Mouse (Mus musculus) CH12.LX (cell line): ENCODE measurements around the gene Itk. TPM values are rescaled to one million over a fixed set of nuclear protein-coding genes. Genes with fewer than 3 reads are reported as not detected.
A peak's percentile ranks its signal among the peaks of the same experiment; 100 is the strongest.

Experiments used
- DNase-seq: peaks from one replicate; pipeline ENCODE4 v3.0.0-alpha.2; 2013; ENCODE audit errors: extremely low read depth
- H3K27ac ChIP-seq: 2 replicates; pipeline ENCODE4 v1.5.1; 2012; ENCODE audit warnings: low read depth, mild to moderate bottlenecking, control low read depth, moderate library complexity; ENCODE audit not compliant: insufficient read depth
- H3K27me3 ChIP-seq: replicated peaks from 2 replicates; pipeline ENCODE3; 2012; ENCODE audit warnings: inconsistent platforms
- H3K36me3 ChIP-seq, 2 experiments: replicated peaks in 1 of 2; 2 replicates each; pipeline versions ENCODE3 to v1.6.1; 2012; ENCODE audit warnings: inconsistent platforms in 1 of 2, low read length in 1 of 2, mild to moderate bottlenecking in 1 of 2, mixed read lengths in 1 of 2, moderate library complexity in 1 of 2; ENCODE audit not compliant: control insufficient read depth in 1 of 2, insufficient read depth in 1 of 2
- H3K4me1 ChIP-seq, 2 experiments: 2 replicates each; pipeline ENCODE4 v1.6.1; 2012; ENCODE audit warnings: inconsistent platforms in 1 of 2, moderate library complexity in 1 of 2; ENCODE audit not compliant: insufficient read depth in 2 of 2, control insufficient read depth in 1 of 2
- H3K4me2 ChIP-seq: 2 replicates; pipeline ENCODE4 v1.6.1; 2012; ENCODE audit warnings: low read depth, mild to moderate bottlenecking, control low read depth; ENCODE audit not compliant: poor library complexity, insufficient read depth, severe bottlenecking
- H3K4me3 ChIP-seq, 3 experiments: fragments of 150-350 bp in 1 of 3; sonication (generic) in 1 of 3; replicated peaks in 1 of 3; 2 replicates each; pipeline versions ENCODE3 to v1.5.1; 2011 to 2012; ENCODE audit warnings: low read depth in 2 of 3, low read length in 2 of 3, mild to moderate bottlenecking in 2 of 3, moderate library complexity in 2 of 3, control low read depth in 1 of 3, improper control_type of control experiment in 1 of 3, inconsistent platforms in 1 of 3, mixed read lengths in 1 of 3; ENCODE audit not compliant: poor library complexity in 1 of 3
- H3K79me2 ChIP-seq: replicated peaks from 2 replicates; pipeline ENCODE4 v1.6.1; 2012; ENCODE audit warnings: mild to moderate bottlenecking, moderate library complexity; ENCODE audit not compliant: control insufficient read depth, poor library complexity, insufficient read depth, severe bottlenecking; ENCODE audit errors: extremely low read depth
- H3K9ac ChIP-seq: 2 replicates; pipeline ENCODE4 v1.6.1; 2012; ENCODE audit warnings: low read depth, mild to moderate bottlenecking, control low read depth, moderate library complexity; ENCODE audit not compliant: insufficient read depth
- H3K9me3 ChIP-seq: replicated peaks from 2 replicates; pipeline ENCODE3; 2012; ENCODE audit warnings: low read length, inconsistent platforms, mixed read lengths
- BHLHE40 ChIP-seq: IDR thresholded peaks from 2 replicates; pipeline ENCODE4 v1.6.1; 2011; ENCODE audit warnings: mild to moderate bottlenecking, low read depth, low read length, improper control_type of control experiment
- CHD2 ChIP-seq: IDR thresholded peaks from 2 replicates; pipeline ENCODE4 v1.6.1; 2011; ENCODE audit warnings: low read length, improper control_type of control experiment
- EP300 ChIP-seq: IDR thresholded peaks from 2 replicates; pipeline ENCODE4 v1.6.1; 2011; ENCODE audit warnings: low read length, improper control_type of control experiment
- ETS1 ChIP-seq: conservative IDR thresholded peaks from 2 replicates; pipeline ENCODE4 v1.6.1; 2012; ENCODE audit warnings: low read depth, mild to moderate bottlenecking, inconsistent platforms, low read length, improper control_type of control experiment, moderate library complexity
- GABPA ChIP-seq: IDR thresholded peaks from 2 replicates; pipeline ENCODE4 v1.6.1; 2012; ENCODE audit warnings: low read depth, low read length, improper control_type of control experiment, inconsistent platforms; ENCODE audit not compliant: insufficient replicate concordance
- HCFC1 ChIP-seq: IDR thresholded peaks from 2 replicates; pipeline ENCODE4 v1.6.1; 2012; ENCODE audit warnings: low read depth, mild to moderate bottlenecking, inconsistent platforms, low read length, improper control_type of control experiment
- IRF4 ChIP-seq: IDR thresholded peaks from 2 replicates; pipeline ENCODE4 v1.6.1; 2014; ENCODE audit warnings: low read depth, mild to moderate bottlenecking, inconsistent platforms, low read length, improper control_type of control experiment
- JUN ChIP-seq: IDR thresholded peaks from 2 replicates; pipeline ENCODE4 v1.6.1; 2011; ENCODE audit warnings: low read depth, mild to moderate bottlenecking, low read length, improper control_type of control experiment, moderate library complexity; ENCODE audit not compliant: insufficient read depth
- KAT2A ChIP-seq: IDR thresholded peaks from 2 replicates; pipeline ENCODE4 v1.6.1; 2012; ENCODE audit warnings: low read length, improper control_type of control experiment, inconsistent platforms; ENCODE audit not compliant: insufficient replicate concordance
- MAFK ChIP-seq: IDR thresholded peaks from 2 replicates; pipeline ENCODE4 v1.6.1; 2011; ENCODE audit warnings: low read length, improper control_type of control experiment; ENCODE audit not compliant: insufficient replicate concordance
- MAX ChIP-seq: IDR thresholded peaks from 2 replicates; pipeline ENCODE4 v1.6.1; 2011; ENCODE audit warnings: low read length, improper control_type of control experiment
- MAZ ChIP-seq: IDR thresholded peaks from 2 replicates; pipeline ENCODE4 v1.6.1; 2012; ENCODE audit warnings: low read depth, mild to moderate bottlenecking, inconsistent platforms, low read length, improper control_type of control experiment, moderate library complexity
- MEF2A ChIP-seq: IDR thresholded peaks from 2 replicates; pipeline ENCODE4 v1.6.1; 2014; ENCODE audit warnings: low read depth, mild to moderate bottlenecking, inconsistent platforms, low read length, improper control_type of control experiment, borderline replicate concordance
- MXI1 ChIP-seq: IDR thresholded peaks from 2 replicates; pipeline ENCODE4 v1.6.1; 2011; ENCODE audit warnings: mild to moderate bottlenecking, low read depth, low read length, improper control_type of control experiment
- MYC ChIP-seq: IDR thresholded peaks from 2 replicates; pipeline ENCODE4 v1.6.1; 2011; ENCODE audit warnings: low read depth, mild to moderate bottlenecking, improper control_type of control experiment, low read length
- NELFE ChIP-seq: IDR thresholded peaks from 2 replicates; pipeline ENCODE4 v1.6.1; 2011; ENCODE audit warnings: low read depth, low read length, improper control_type of control experiment
- NRF1 ChIP-seq: IDR thresholded peaks from 2 replicates; pipeline ENCODE4 v1.6.1; 2014; ENCODE audit warnings: low read depth, mild to moderate bottlenecking, inconsistent platforms, low read length, improper control_type of control experiment, moderate library complexity
- POLR2A ChIP-seq: IDR thresholded peaks from 2 replicates; pipeline ENCODE4 v1.6.1; 2011; ENCODE audit warnings: low read depth, mild to moderate bottlenecking, improper control_type of control experiment, low read length
- POLR2AphosphoS2 ChIP-seq: IDR thresholded peaks from 2 replicates; pipeline ENCODE4 v1.6.1; 2011; ENCODE audit warnings: low read depth, low read length, improper control_type of control experiment
- RAD21 ChIP-seq: IDR thresholded peaks from 2 replicates; pipeline ENCODE4 v1.6.1; 2011; ENCODE audit warnings: low read depth, mild to moderate bottlenecking, low read length, improper control_type of control experiment, moderate library complexity
- RCOR1 ChIP-seq: conservative IDR thresholded peaks from 2 replicates; pipeline ENCODE4 v1.6.1; 2012; ENCODE audit warnings: low read depth, mild to moderate bottlenecking, inconsistent platforms, low read length, improper control_type of control experiment
- SIN3A ChIP-seq: IDR thresholded peaks from 2 replicates; pipeline ENCODE4 v1.6.1; 2012; ENCODE audit warnings: low read length, improper control_type of control experiment, inconsistent platforms
- SMC3 ChIP-seq: IDR thresholded peaks from 2 replicates; pipeline ENCODE4 v1.6.1; 2011; ENCODE audit warnings: low read depth, low read length, improper control_type of control experiment
- TBP ChIP-seq: conservative IDR thresholded peaks from 2 replicates; pipeline ENCODE4 v1.6.1; 2011; ENCODE audit warnings: low read depth, low read length, improper control_type of control experiment
- TCF12 ChIP-seq: IDR thresholded peaks from 2 replicates; pipeline ENCODE4 v1.6.1; 2014; ENCODE audit warnings: low read depth, mild to moderate bottlenecking, inconsistent platforms, low read length, improper control_type of control experiment
- USF1 ChIP-seq: IDR thresholded peaks from 2 replicates; pipeline ENCODE4 v1.6.1; 2014; ENCODE audit warnings: low read depth, mild to moderate bottlenecking, inconsistent platforms, low read length, improper control_type of control experiment
- USF2 ChIP-seq: conservative IDR thresholded peaks from 2 replicates; pipeline ENCODE4 v1.6.1; 2011; ENCODE audit warnings: low read depth, low read length, improper control_type of control experiment
- ZKSCAN1 ChIP-seq: IDR thresholded peaks from 2 replicates; pipeline ENCODE4 v1.6.1; 2012; ENCODE audit warnings: low read depth, inconsistent platforms, low read length, improper control_type of control experiment, borderline replicate concordance
- ZMIZ1 ChIP-seq: IDR thresholded peaks from 2 replicates; pipeline ENCODE4 v1.6.1; 2012; ENCODE audit warnings: low read depth, mild to moderate bottlenecking, inconsistent platforms, low read length, improper control_type of control experiment
- ZNF384 ChIP-seq: IDR thresholded peaks from 2 replicates; pipeline ENCODE4 v1.6.1; 2012; ENCODE audit warnings: low read depth, low read length, improper control_type of control experiment, inconsistent platforms
- dilution Hi-C: fragments of 300-500 bp; cut with MboI; formaldehyde crosslinking; loops from 2 replicates; pipeline ENCODE4 v1.14.3; 2020; ENCODE audit warnings: low sequenced_read_pairs; ENCODE audit not compliant: extremely low pct_unique_long_range_greater_than_20kb, extremely low pct_ligation_motif_present
- in situ Hi-C: fragments of 300-500 bp; cut with MboI; formaldehyde crosslinking; loops from 3 replicates; pipeline ENCODE4 v1.14.3; 2019; ENCODE audit warnings: low sequenced_read_pairs, low pct_ligation_motif_present, low pct_unique_long_range_greater_than_20kb, mixed read lengths
- polyA plus RNA-seq: library from polyadenylated mRNA; unstranded; fragments of >175 nt; gene quantifications from 2 replicates; pipeline ENCODE4 v1.2.1, GENCODE M21; 2012; ENCODE audit warnings: low read depth; ENCODE audit not compliant: insufficient read length
- total RNA-seq, 2 experiments: library from RNA; depleted of rRNA; stranded (reverse); fragments of 300-350 nt in 1 of 2; fragments of >200 nt in 1 of 2; gene quantifications; 2 replicates each; pipeline ENCODE4 v1.2.3; 2012 to 2014

Itk gene
- total and polyA plus RNA-seq, 3 experiments, result 0.11 to 0.64 (median 0.17) TPM

DNA sequence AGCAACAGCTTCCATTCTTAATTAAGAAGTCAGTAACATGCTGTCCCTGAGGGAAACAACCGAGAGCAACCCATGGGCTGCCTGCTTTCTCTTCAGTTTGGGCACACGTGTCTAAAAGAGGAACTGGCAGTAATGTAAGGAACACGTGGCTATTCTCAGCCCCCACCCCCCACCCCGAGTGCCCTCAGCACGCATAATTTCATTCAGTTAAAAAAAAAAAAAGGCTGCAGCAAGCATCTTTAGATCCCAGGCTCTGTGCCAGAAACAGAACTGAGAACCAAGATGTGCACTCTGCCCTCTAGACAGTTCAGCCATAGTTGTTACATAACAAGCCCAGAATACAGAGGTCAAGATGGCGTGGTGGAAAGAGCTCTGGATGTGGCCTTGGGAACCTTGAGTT lies 102.5 kb downstream of the Itk start:
- DNase-seq, result peak; percentile 91
- Histone ChIP-seq H3K79me2 (peaks cover 20% of the 10 kb centered on the region), H3K9me3 (no peaks in the 10 kb centered on the region), H3K4me3 (no peak overlapping the region), H3K4me1 (peaks cover 17 to 86% of the 10 kb centered on the region in 2 experiments), H3K27me3 (no peaks in the 10 kb centered on the region), H3K9ac (no peak overlapping the region), H3K36me3 (peaks cover 76 to 87% of the 10 kb centered on the region in 2 experiments), H3K27ac (no peak overlapping the region), H3K4me2 (no peak overlapping the region; the same call in 1 of the 2 replicates)
- TF ChIP-seq SIN3A (peak; percentile 90), ZNF384 (peak; percentile 97), MAZ (0 out of 2 replicates have a peak, but pooled peaks have one; percentile 65), SMC3 (peak; percentile 31), MYC (peak; percentile 100), POLR2A (no peak), GABPA (no peak), CHD2 (peak; percentile 84), USF2 (peak; percentile 59), NELFE (no peak), HCFC1 (0 out of 2 replicates have a peak, but pooled peaks have one; percentile 30), ZKSCAN1 (no peak), ETS1 (peak; percentile 89), MAFK (peak; percentile 52; the same call in 1 of the 2 replicates), NRF1 (no peak), TBP (no peak), ZMIZ1 (no peak), RAD21 (no peak; the same call in none of the 2 replicates), JUN (no peak), EP300 (peak; percentile 88), MAX (peak; percentile 99), TCF12 (peak; percentile 73; the same call in 1 of the 2 replicates), RCOR1 (peak; percentile 80; the same call in 1 of the 2 replicates), POLR2AphosphoS2 (no peak), KAT2A (no peak), MEF2A (no peak; the same call in 1 of the 2 replicates), IRF4 (peak; percentile 87), BHLHE40 (peak; percentile 97), USF1 (peak; percentile 71), MXI1 (peak; percentile 98)
- in situ Hi-C loops, result no loop called here
- dilution Hi-C loops, result no loop called here
